Mouse (Mus musculus) cerebellum, adult 18-20 months (tissue): ENCODE measurements at regions not wholly inside any gene's neighbourhood (a gene's known extent, or its start where the extent isn't known, plus 50 kb on each side); places are given as distances from the start of the nearest gene placed in this dataset.

Experiments used
- DNase-seq, 2 experiments: peaks; one replicate each; pipeline ENCODE4 v3.0.0; 2021

- no peak for DNase-seq
These were observed 111.7 kb downstream of the Chst1 start for GRCm38 (mm10) chr2:92711122-92711777.

- DNase-seq, result no peak
These were observed 113.0 kb downstream of the Chst1 start for GRCm38 (mm10) chr2:92712266-92713144.

GRCm38 (mm10) chr2:92717706-92718105 is 118.2 kb downstream of the Chst1 start:
- DNase-seq, result no peak

- DNase-seq, result no peak
These were observed 122.4 kb downstream of the Chst1 start for GRCm38 (mm10) chr2:92721951-92722350.

- no peak for DNase-seq
These were observed 124.2 kb downstream of the Chst1 start for GRCm38 (mm10) chr2:92723618-92724263.

GRCm38 (mm10) chr2:92726640-92727039 is 127.1 kb downstream of the Chst1 start:
- DNase-seq, result no peak

GRCm38 (mm10) chr2:92727241-92727640 is 127.7 kb downstream of the Chst1 start:
- no peak for DNase-seq

GRCm38 (mm10) chr2:92728388-92728787 is 128.9 kb downstream of the Chst1 start:
- DNase-seq, result peak; percentile 42 to 55

- DNase-seq, result peak; percentile 16 to 28
These were observed 130.9 kb downstream of the Chst1 start for GRCm38 (mm10) chr2:92730371-92730770.

- DNase-seq, result no peak
These were observed 133.9 kb downstream of the Chst1 start for GRCm38 (mm10) chr2:92733403-92733802.

- DNase-seq, result no peak
These were observed 136.3 kb downstream of the Chst1 start for GRCm38 (mm10) chr2:92735784-92736183.

GRCm38 (mm10) chr2:92737301-92737700 is 137.8 kb downstream of the Chst1 start:
- no peak for DNase-seq

- no peak for DNase-seq
These were observed 140.1 kb downstream of the Chst1 start for GRCm38 (mm10) chr2:92739576-92739975.

GRCm38 (mm10) chr2:92740776-92741295 is 141.3 kb downstream of the Chst1 start:
- no peak for DNase-seq

- DNase-seq, result no peak
These were observed 142.5 kb downstream of the Chst1 start for GRCm38 (mm10) chr2:92742025-92742424.

- no peak for DNase-seq
These were observed 143.2 kb downstream of the Chst1 start for GRCm38 (mm10) chr2:92742671-92743070.

- no peak for DNase-seq
These were observed 143.6 kb downstream of the Chst1 start for GRCm38 (mm10) chr2:92743152-92743551.

GRCm38 (mm10) chr2:92743911-92744310 is 144.4 kb downstream of the Chst1 start:
- no peak for DNase-seq

- DNase-seq, result no peak
These were observed 147.9 kb downstream of the Chst1 start for GRCm38 (mm10) chr2:92747406-92747805.

- no peak for DNase-seq
These were observed 150.6 kb downstream of the Chst1 start for GRCm38 (mm10) chr2:92750116-92750515.

- DNase-seq, result no peak
These were observed 151.2 kb downstream of the Chst1 start for GRCm38 (mm10) chr2:92750672-92751071.

GRCm38 (mm10) chr2:92751256-92751655 is 151.7 kb downstream of the Chst1 start:
- no peak for DNase-seq

- DNase-seq, result no peak
These were observed 152.6 kb downstream of the Chst1 start for GRCm38 (mm10) chr2:92752156-92752555.
